8 mouse cellular contexts compared by ENCODE assay signal in the genomic region with DNA sequence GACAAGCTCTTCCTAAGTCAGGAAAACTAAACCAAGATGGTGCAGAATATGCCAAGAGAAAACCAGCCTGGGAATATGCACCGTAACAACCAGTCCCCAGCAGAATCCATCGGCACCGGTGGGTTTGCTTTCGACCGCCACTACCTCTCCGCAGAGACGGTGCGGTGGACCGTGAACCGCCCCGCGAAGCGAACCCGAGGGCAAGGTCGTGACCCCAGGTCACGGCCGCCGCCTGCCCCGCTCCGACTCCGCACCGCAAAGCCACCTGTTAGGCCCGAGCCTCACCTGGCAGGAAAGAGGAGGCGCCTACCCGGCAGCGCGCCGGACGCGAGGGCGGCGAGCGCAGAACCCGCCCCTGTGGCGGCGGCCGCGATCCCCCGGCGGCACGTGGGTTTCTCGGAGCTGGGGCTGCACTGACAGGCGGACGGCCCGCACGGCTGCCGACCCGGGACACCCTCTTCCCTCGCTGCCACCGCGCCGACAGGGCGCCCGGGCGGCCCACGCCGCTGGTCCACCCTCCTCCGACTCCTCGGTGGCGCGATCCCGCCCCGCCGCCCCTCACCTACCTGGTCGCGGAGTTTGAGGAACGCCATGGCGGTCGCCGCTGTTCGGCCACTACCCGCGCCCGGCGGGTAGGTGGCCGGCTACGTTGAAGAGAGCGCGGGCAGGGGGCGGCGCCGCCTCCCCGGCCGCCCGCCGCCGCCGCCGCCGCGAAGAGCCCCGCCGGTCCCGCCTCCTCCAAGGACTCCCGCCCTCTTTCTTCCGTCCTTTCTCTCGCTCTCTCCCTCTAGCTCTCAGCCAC. TPM values are rescaled to one million over a fixed set of nuclear protein-coding genes. Genes with fewer than 3 reads are reported as not detected.
A peak's percentile ranks its signal among the peaks of the same experiment; 100 is the strongest.
DNase-seq lines count a peak whose midpoint lies in the region; ATAC-seq and TF ChIP-seq lines count a peak whose summit lies in the region.

No protein-coding gene starts in this region.

- peak overlapping the region; percentile 95 for H3K27ac ChIP-seq in cortical plate, adult 2 months (ENCODE audit: insufficient read depth, low read length)
- peak overlapping the region; percentile 92 for H3K27ac ChIP-seq in intestine, embryonic 16.5 days (ENCODE audit: low read length)
- peak overlapping the region; percentile 94 for H3K27ac ChIP-seq in midbrain, embryonic 10.5 days (replicated peaks)

- TF ChIP-seq POLR2A in cortical plate, adult 2 months (IDR thresholded peaks at IDR 0.05; ENCODE audit: extremely low read depth, insufficient read depth, low read length), result 0 out of 2 replicates have a peak, but pooled peaks have one; percentile 12

- no peaks in the 10 kb centered on the region for H3K9me3 ChIP-seq in intestine, embryonic 16.5 days (ENCODE audit: control insufficient read depth, low read length)
- no peaks in the 10 kb centered on the region for H3K9me3 ChIP-seq in midbrain, embryonic 10.5 days (replicated peaks)

- WGBS in intestine, embryonic 16.5 days, result under 1% methylated on average over 91 of the region's 97 CpGs
- WGBS in midbrain, embryonic 10.5 days, result under 1% methylated on average over 86 of the region's 97 CpGs

- TF ChIP-seq CTCF in cortical plate, adult 2 months (IDR thresholded peaks at IDR 0.05; ENCODE audit: extremely low read depth, insufficient read depth, low read length), result no peak

- intact Hi-C loops in gastrocnemius, postnatal 14 days (cut with DNase I; ENCODE audit: low total_unique reads), result no loop called here
- intact Hi-C loops in left cerebral cortex, postnatal 4 days (cut with DNase I), result loop anchor here (10.0 kb wide), 1 partner anchor 105 kb away; no protein-coding TSS in a partner anchor

- peak overlapping the region; percentile 86 for H3K9ac ChIP-seq in intestine, embryonic 16.5 days (ENCODE audit: low read depth, low read length)

- peak overlapping the region; percentile 83 for H3K4me2 ChIP-seq in intestine, embryonic 16.5 days (ENCODE audit: low read depth, low read length)

- peak overlapping the region; percentile 85 for H3K4me3 ChIP-seq in cortical plate, adult 2 months (ENCODE audit: insufficient read depth, low read length)
- peak overlapping the region; percentile 89 for H3K4me3 ChIP-seq in intestine, embryonic 16.5 days (ENCODE audit: low read length)
- H3K4me3 ChIP-seq in midbrain, embryonic 10.5 days, result peak overlapping the region; percentile 97

- ATAC-seq in activated CD4-positive, CD25-positive, alpha-beta regulatory T cell, adult 4 months, result peak; percentile 66
- ATAC-seq in intestine, embryonic 16.5 days, result peak; percentile 68

- no peaks in the 10 kb centered on the region for H3K27me3 ChIP-seq in intestine, embryonic 16.5 days (replicated peaks; ENCODE audit: control insufficient read depth, insufficient read depth, low read length)
- H3K27me3 ChIP-seq in midbrain, embryonic 10.5 days (ENCODE audit: low read depth, poor library complexity, severe bottlenecking), result no peaks in the 10 kb centered on the region

- H3K36me3 ChIP-seq in intestine, embryonic 16.5 days (ENCODE audit: control insufficient read depth, insufficient read depth, low read length), result no peaks in the 10 kb centered on the region
- H3K36me3 ChIP-seq in midbrain, embryonic 10.5 days, result 0 out of 2 replicates have a peak, but pooled peaks cover 2% of the 10 kb centered on the region

- peak; percentile 47 for DNase-seq in gastrocnemius, postnatal 14 days
- DNase-seq in left cerebral cortex, postnatal 4 days, result peak; percentile 30
- DNase-seq in midbrain, embryonic 10.5 days (ENCODE audit: low spot score), result no peak
- DNase-seq in right cerebral cortex, postnatal 4 days, result peak; percentile 54
- peak; percentile 79 for DNase-seq in yolk sac, embryonic 10.5 days (ENCODE audit: low spot score)

- H3K4me1 ChIP-seq in cortical plate, adult 2 months (ENCODE audit: control insufficient read depth, insufficient read depth, low read length), result peaks cover 1% of the 10 kb centered on the region; the same call in 1 of the 2 replicates
- H3K4me1 ChIP-seq in intestine, embryonic 16.5 days (ENCODE audit: control insufficient read depth, insufficient read depth, low read length), result peaks cover 3% of the 10 kb centered on the region; the same call in 1 of the 2 replicates
- H3K4me1 ChIP-seq in midbrain, embryonic 10.5 days, result peaks cover 31% of the 10 kb centered on the region

RNA-seq across cellular contexts. Expression of gene Ankrd28, which starts 0.5 kb away (rescaled TPM):
- polyA plus RNA-seq in activated CD4-positive, CD25-positive, alpha-beta regulatory T cell, adult 4 months (2017; shearing (Covaris generic)), result 1 to 10 TPM; 8.4 to 9.1 TPM
- polyA plus RNA-seq in cortical plate, adult 2 months (2012; rRNA removed), result 27.8 and 29.3 TPM in 2 replicates
- 10 to 100 TPM; 35.8 to 38.4 TPM for total RNA-seq in gastrocnemius, postnatal 14 days (2021)
- 5.1 and 5.4 TPM in 2 replicates for polyA plus RNA-seq in intestine, embryonic 16.5 days (2015; fragmentation: Nextera tagmentation; extraction: Ambion mirVana)
- total RNA-seq in left cerebral cortex, postnatal 4 days (2021), result 10 to 100 TPM; 57.5 to 60.8 TPM
- polyA plus RNA-seq in midbrain, embryonic 10.5 days (2016; fragmentation: Nextera tagmentation; extraction: Ambion mirVana), result 8.1 and 8.4 TPM in 2 replicates
